Mouse (Mus musculus) kidney, adult 11 months (tissue): ENCODE results near the gene Pla2g16.
A peak's percentile ranks its signal among the peaks of the same experiment; 100 is the strongest.

ENCODE experiments used
- DNase-seq: peaks from one replicate; pipeline ENCODE4 v3.0.0; 2022

The Pla2g16 gene

DNA sequence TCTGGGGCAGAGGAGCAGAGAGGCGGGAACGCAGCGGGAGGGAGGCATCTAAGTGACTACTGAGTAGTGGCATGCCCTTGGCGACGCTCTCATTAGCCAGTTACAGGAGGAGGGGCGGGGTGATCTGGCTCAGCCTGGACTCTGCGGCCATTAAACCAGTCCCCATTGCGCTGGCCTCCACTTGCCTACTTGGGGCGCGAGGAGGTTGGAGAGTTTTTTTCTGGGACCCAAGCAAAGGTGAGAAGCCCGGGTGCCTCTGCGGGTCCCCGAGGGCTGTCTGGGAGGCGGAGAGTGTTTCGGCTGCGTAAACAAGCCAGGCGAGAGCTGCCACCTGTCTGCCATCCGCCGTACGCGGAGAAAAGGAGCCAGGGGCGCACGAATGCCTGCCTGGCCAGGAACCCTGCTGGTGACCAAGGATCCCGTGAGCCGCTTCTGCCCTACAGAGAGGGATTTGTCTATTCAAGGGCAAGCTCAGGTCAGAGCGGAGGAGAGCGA lies at the start of gene Pla2g16:
Pla2g16 (plus strand) TSS at position 132 of the 495 bp plus-strand sequence.
- DNase-seq = peak; percentile 80

DNA sequence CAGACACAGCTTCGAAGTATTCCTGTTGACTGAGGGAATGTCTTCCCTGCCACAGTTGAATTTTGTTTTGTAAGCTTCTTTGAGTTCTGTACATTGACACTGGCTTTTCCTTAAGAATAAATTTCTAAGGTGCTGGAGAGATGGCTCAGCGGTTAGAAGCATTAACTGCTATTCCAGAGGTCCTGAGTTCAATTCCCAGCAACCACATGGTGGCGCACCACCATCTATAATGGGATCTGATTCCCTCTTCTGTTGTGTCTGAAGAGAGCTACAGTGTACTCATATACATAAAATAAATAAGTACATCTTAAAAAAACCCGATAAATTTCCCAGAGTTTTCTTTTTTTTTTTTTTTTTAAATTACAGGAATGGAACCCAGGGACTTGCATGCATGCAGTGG lies 49.2 kb upstream of the Pla2g16 start:
- DNase-seq = no peak

DNA sequence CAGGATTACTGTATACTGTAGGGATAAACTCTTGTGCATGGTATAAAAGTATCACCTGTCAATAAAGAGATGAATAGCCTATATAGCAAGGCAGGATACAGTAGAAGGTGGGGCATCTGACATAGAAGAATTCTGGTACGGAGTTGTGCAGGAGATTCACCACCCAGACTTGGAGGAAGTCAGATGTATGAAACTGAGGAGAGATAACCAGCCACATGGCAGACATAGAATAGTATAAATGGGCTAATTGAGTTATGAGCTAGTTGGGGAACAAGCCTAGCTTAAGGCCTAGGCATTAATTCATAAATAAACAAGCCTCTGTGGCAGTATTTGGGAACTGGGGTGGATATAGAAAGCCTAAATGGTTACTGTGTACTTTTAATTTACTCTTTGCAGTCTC lies 40.8 kb upstream of the Pla2g16 start:
- no peak for DNase-seq

DNA sequence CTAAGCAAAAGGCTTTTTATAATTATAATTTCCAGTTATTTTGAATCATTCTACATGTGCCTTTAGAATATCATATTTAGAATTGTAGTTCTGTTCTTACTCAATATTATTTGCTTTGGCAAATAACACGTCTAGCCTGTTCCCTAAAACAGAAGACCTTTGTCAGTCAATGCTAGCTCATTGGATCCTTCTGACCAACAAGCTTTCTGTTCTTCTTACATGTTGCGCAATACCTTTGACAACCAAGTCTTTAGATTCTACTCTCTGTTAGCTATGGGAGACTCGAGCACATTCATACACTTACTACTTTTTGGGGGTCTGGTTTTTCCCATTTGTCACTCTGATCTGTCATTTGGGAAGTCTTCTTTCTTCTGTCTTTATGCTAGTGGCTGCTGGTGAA lies 35.6 kb upstream of the Pla2g16 start:
- DNase-seq = no peak

DNA sequence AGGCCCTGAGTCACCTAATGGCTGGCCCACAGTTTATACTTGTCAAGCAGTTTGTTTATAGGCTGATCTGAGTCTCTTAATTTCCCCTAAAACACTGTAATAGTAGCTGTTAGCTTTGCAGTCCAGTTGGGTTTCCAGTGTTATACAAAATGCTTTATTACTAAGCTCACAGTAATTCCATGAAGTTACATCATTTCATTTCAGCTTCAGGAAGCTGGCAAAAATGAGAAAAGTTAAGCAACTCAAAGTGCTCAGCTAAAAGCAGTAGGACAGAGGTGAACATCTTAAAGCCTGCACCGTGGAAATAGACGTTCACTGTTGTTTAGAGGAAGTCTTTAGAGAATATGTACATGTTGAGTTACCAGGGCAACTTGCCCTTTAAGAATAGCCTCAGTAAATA lies 34.4 kb upstream of the Pla2g16 start:
- no peak for DNase-seq

DNA sequence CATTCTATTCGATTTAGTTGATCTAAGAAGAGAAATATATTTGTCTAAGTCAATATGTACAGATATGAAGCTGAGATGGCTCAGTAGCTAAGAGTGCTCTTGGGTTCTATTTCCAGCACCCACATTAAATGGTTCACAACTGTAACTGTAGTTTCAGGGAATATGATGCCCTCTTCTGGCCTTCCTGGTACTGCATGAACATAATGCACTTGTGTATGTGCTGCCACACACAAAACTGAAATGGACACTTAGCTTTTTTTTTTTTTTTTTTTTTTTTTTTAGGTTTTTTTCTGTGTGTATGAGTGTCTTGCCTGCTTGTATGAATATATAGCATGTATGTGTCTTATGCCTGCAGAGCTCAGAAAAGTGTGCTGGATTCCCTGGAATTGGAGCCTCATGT lies 34.0 kb upstream of the Pla2g16 start:
- DNase-seq = no peak

DNA sequence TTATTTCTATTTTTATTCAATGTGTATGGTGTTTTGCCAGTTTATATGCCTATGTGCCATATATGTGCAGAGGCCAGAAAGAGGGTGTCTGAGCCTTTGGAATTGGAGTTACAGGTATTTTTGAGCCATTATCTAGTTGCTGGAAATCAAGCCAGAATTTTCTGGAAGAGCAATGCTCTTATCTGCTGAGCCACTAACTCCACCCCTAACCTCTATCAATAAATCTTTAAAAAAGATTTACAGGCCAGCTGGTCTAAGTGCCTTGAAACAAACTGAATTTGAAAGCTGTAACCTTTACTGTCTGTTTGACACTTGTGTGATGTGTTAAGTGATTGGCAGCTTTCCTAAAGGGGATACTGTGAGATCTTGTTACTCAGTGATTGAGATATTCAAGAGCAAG lies 33.5 kb upstream of the Pla2g16 start:
- no peak for DNase-seq

DNA sequence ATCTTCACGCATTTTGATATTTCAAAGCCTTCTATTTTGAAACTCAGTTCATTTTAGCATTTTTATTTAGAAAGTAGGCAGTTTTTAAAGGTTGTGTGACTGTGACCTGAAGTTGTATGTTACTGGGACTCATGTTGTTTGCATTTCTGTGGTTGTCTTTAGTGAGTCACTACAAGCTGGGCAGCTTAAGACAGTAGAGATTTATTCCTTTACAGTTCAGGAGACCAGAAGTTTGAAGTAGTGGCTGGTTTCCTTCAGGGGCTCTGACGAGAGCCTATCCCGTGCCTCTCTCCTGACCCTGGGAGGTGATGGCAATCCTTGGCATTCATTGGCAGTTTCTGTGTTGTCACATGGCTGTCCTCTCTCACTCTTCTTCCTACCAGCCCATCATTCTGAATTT lies 32.4 kb upstream of the Pla2g16 start:
- DNase-seq = no peak

DNA sequence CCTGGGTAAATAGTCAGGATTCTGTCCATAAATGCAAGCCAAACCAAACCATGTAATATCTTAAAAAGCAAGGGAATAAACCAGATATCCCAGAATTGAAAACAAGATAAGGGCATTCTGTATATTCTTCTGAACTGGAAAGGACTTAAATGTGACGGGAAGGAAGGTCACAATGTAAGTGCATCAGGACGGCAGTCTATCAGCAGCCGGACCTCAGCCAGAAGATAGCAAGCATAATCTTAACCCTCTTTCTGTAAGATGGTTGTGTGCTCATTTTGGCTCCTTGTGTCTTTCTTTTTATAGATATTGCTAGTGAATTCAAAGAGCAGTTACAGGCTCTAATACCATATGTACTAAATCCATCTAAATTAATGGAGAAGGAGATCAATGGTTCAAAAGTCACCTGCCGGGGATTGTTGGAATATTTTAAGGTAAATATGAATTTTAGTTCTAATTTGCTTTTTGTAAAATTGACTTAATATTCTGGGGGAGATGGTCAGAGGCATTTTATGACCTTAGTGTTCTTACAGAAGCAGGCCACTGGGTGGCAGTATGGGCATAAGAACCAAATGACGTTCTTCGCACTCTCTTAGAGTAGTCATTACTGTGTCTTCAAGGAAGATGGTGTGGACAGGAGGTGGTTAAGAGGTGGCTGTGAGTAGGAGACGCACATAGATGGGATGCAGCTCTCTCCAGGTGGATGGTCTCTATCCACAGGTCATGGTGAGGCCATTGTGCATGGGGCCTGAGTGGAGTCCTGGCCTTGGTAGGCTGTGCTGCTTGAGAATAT lies 28.4 kb upstream of the Pla2g16 start:
- peak; percentile 22 for DNase-seq

DNA sequence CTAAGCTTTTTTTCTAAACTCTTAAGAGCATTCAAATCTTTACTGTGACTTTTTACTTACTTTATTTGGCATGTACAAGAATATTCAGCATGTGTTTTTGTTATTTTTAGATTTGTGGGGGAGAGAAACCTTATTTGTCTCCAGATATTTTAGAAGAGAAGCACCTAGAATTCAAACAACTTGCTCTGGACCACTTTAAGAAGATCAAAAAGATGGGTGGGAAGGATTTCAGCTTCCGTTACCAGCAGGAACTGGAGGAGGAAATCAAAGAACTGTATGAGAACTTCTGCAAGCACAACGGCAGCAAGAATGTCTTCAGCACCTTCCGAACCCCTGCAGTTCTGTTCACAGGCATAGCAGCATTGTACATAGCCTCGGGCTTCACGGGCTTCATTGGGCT lies 25.4 kb upstream of the Pla2g16 start:
- DNase-seq = no peak

DNA sequence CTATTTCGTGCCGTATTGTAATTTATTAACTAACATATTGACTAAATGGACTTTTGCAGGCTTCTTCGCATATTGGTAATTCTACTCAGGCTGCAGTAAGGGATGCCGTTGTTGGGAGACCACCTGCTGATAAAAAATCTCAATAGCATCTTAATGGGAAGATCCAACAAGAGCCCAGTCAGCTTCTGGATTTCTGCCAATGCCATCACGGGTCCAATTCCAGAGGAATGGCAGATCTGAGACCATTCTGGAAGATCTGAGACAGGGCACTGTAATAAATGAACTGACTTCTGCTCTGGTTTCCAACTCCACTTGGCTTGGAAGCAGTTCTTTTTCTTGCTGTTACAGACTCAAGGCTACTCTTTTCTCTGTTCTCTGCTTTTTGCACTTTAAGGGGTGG lies 23.4 kb upstream of the Pla2g16 start:
- DNase-seq = no peak

DNA sequence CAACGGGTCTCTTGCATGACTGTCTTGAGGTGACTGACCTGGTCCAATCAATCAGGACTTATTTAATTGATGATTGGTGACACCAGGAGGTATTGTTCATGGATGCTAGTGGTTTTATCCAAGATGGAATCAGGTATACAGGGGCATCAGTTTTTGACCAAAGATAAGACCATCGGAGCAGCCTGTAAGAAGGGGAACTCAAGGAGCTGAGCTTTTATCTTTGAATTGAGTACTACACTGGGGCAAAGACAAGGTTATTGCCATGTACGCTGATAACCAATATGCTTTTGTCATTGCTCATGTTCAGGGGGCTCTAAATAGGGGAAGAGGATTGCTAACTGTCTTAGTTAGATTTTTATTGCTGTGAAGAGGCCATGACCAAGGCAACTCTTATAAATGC lies 8.3 kb upstream of the Pla2g16 start:
- DNase-seq = no peak

DNA sequence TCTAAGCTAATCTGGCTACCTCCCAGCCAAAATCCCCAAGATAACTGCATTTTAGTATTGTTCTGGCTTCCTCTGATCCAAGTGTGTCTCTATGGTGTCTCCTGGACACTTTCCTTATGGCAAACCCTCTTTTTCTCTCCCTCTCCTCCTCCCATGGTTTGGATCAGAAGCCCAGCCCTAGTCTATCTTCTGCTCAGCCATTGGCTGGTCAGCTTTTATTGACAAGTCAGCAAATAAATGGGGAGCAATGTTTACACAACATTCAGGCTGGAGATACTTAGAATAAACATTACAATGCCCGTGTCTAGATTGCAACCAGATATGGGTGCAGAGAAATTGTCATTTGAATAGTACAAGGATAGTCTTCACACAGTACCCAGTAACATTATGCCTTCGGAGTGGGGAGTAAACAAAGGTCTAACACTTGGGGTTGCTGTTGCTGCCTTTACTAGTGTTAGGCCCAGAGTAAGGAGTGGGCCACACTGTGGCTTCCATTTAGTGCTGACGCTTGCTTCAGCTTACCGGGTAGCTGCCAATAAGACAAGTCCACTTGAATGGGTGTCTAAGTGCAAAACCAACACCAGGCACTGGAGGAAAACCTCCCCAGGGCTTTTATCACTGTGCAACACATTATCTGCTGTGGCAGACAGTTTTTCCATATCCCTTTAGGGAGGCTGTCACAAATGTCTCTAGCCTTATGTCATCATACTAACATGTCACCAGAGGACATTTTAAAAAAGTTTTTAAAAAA lies 5.5 kb upstream of the Pla2g16 start:
- DNase-seq = no peak

DNA sequence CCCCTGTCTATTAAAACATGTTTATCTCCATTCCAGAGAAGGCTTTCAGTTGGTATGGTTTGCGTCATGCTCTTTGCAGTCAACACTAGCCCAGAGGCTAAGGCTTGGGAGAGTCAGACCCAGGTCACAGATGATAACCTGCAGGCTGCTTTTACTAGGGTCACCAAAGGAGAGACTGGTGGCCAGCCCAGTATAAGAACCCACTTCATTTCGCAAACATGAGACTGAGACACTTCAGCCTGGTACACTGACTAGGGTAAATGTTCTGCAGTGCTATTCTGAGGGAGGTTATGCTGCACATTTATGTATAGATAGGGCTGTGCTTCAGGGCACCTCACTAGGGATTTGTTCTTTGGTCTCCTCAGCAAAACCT lies 5.0 kb upstream of the Pla2g16 start:
- DNase-seq = no peak

DNA sequence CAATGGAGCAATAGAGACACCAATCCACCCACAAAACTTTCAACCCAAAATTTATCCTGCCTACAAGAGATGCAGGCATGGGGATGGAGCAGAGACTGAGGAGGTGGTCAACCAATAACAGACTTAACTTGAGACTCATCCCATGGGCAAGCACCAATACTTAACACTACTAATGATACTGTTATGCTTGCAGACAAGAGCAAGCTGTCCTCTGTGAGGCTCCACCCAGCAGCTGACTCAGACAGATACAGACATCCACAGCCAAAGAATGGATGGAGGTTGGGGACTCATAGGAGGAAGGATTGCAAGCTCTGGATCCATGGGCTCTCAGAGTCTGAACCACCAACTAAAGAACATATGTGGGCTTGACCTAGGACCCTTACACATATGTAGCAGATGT lies 3.8 kb upstream of the Pla2g16 start:
- DNase-seq = no peak

DNA sequence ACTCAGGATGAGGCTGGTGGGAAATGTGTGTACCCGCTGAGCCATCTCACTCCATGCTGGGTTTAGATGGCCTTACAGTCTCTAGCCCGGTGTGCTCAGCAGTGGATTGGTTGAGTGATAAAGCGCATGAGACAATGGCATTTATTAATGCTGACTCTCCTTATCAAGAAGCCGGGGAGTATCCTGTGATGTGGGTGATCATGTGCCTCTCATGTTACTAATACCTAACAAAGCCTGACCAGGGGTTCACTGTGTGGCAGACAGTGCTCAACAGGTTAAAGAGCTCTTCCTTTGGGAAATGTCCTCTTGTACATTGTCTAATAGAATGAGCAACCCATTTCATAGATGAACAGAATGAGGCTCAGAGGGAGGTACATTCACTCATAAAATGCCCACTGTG lies 2.4 kb upstream of the Pla2g16 start:
- DNase-seq = no peak

DNA sequence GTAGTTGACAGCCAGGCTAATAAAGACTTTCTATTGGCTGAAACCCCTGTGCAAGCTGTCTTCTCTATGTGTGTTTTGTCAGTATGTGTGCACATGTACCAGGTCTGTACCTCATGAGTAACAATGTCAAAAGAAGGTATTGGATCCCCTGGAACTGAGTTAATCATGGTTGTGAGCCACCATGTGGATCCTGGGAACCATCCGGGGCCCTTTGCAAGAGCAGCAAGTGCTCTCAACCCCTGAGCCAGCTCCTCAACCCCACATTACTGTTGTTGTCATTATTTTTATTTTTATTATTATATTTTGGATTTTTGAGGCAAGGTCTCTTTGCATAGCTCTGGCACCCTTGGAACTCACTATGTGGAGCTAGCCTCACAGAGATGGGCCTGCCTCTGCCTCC lies 618 bp upstream of the Pla2g16 start:
- DNase-seq = no peak

DNA sequence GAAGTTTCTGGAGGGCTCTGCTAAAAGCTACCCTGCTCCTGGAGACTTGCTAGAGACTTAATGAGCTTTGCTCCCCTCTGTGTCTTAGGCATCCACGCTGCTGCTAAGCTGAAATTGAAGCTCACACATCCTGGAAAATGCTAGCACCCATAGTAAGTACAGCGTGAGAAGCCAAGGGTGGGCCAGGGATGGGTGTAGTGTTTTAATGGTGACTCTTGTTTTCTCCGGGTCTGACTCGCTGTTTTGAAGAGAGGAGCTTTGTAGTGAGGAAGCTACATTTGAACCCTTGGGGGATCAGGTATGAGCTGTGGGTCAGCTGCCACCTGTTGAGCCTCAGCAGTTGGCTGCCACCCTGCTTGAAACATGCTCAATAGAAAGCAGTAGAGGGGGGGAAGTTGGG lies 585 bp downstream of the Pla2g16 start:
- no peak for DNase-seq

DNA sequence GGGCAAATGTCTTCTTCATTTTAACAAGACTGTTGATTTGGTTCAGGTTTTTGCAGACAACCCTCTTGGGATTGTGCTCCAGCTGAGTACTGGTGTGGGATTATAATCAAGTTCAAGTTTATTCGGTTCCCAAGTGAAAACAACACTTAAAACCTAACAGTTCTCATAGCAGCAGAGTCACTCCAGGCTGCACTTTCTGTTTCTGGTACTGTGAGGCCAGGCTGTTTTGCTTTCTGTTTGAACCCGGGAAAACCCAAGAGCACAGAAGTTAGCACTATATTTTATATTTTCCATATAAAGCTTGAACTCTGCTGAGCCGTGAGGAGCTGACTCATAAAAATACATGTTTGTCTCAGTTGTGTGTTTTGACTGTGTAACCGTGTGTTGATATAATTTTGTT lies 1.4 kb downstream of the Pla2g16 start:
- no peak for DNase-seq

DNA sequence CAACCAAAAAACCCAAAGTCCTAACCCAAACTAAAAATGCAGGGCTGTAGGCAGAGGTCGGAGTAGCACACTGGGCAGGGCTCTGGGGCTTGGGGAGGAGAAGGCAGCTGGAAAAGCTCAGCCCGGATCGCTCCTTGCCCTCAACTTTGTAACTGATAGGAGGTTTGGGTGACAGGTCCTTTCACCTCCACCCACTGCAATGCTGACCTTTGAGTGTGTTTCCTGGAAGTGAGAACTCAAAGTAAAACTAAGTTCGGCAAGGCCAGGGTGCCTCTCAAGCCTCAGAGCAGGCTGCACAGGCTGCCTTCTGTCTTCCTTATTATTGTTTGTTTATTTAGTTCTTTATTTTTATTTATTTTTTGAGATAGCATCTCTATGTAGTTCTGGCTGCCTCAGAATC lies 2.7 kb downstream of the Pla2g16 start:
- no peak for DNase-seq

DNA sequence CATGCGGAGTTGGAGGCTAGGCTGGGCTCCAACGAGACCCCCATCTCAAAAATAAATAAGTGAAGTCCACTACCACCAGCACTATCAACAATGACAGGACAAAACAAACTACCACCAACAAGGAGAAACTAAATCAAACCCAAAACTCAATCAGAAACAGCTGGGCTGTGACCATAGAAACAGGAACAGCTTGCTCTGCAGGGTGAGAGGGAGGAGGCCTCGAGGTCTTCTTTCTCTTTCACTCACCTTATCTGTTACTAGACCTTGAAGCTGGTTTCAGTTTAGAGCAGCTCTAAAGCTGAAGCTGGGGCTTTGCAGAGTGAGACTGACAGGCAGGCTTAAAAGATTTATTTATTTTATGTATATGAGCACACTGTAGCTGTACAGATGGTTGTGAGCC lies 4.2 kb downstream of the Pla2g16 start:
- no peak for DNase-seq

DNA sequence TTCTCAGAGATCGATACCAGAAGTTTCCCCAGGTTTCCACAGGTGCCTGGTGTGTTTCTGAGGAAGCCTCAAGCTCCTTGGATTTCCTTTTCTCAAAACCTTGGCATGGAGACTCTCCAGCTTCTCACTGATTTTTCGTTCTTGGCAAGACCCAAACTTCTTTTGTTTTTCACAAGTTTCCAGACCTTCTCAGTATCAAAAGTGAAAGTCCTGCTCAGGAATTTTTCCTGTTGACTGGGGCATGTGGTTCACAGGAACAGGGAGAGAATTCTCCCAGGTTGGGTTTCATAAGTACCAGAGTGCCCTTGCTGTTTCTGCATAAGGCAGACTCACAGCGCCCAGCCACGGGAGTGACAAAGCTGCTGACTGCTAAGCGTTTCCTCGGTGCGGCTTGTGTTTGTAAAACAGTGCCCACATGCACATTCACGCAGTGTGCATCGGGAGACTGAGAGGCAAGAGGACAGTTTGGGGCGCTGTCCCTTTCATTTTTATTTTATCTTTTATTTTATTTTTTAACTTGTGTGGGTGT lies 5.4 kb downstream of the Pla2g16 start:
- DNase-seq = no peak

DNA sequence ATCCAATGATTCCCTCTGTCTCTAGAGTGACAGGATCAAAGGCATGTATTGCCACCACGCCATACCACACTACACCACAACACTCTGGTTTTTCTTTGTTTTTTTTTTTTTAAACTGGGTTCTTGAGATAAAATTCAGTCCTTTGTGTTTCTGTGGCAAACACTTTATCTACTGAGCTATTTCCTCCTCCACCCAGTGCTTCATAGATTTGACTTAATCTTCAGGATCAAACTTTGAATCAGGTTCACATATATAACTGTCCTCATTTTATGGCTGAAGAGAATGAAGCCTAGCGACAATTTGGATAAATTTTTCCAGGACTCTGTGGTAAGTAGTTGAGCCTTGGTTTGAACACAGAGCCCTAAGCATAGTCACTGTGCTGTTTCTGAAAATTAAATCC lies 6.4 kb downstream of the Pla2g16 start:
- no peak for DNase-seq

DNA sequence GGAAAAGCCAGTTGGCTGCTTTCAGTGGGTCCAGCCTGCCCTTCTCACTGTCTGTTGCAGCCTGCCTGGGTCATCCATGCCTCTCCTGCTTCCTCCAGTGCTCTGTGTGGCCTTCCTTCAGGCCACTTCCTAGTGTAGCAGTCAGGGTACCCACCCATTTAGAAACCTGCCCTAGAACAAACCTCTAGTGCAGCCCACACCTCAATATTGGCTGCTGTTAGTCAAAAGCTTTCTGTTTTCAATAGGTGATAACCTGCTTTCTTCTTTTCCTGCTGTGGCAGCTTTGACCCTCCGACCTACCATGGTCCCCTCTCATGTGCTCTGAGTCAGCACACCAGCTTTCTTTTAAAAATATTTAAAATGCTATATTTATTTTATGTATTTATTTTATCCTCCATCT lies 7.2 kb downstream of the Pla2g16 start:
- DNase-seq = no peak
